Mouse (Mus musculus) G1E (cell line): ENCODE results near the gene Dpyd.

Source experiments
- CTCF ChIP-seq: IDR thresholded peaks from 2 replicates; pipeline ENCODE4 v1.5.1; 2012; ENCODE audit warnings: low read depth, low read length, inconsistent platforms, mixed read lengths
- GATA1 ChIP-seq: IDR thresholded peaks from 2 replicates; pipeline ENCODE4 v1.6.1; 2012; ENCODE audit warnings: borderline replicate concordance, low read length, inconsistent platforms, mixed read lengths
- POLR2AphosphoS5 ChIP-seq: IDR thresholded peaks from 2 replicates; pipeline ENCODE4 v1.6.1; 2012; ENCODE audit warnings: low read depth, low read length, inconsistent platforms; ENCODE audit not compliant: insufficient replicate concordance
- TAL1 ChIP-seq: conservative IDR thresholded peaks from 2 replicates; pipeline ENCODE4 v1.6.1; 2012; ENCODE audit warnings: low read depth, low read length, inconsistent platforms, mixed read lengths

DNA sequence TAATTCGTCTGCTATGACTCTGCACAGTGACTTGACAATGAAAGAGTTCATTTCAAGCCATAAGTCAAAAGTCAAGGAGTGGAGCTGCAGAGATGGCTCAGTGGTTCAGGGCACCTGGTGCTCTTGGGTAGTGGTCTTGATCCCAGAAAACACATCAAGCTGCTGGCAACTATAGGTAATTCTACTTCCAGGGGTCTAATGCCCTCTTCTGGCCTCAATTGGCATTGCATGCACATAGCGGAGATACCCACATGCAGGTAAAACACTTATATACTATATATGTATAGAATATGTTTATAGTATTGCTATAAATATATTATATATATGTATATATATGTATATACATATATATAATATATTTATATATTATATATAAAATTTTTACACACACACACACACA lies 429.4 kb downstream of the Dpyd start:
- TF ChIP-seq CTCF, result no peak
- TF ChIP-seq POLR2AphosphoS5, result no peak
- no peak for TF ChIP-seq GATA1
- no peak for TF ChIP-seq TAL1
